Mouse (Mus musculus): Measurements from ENCODE around the gene Srgap1.

Srgap1 gene

DNA sequence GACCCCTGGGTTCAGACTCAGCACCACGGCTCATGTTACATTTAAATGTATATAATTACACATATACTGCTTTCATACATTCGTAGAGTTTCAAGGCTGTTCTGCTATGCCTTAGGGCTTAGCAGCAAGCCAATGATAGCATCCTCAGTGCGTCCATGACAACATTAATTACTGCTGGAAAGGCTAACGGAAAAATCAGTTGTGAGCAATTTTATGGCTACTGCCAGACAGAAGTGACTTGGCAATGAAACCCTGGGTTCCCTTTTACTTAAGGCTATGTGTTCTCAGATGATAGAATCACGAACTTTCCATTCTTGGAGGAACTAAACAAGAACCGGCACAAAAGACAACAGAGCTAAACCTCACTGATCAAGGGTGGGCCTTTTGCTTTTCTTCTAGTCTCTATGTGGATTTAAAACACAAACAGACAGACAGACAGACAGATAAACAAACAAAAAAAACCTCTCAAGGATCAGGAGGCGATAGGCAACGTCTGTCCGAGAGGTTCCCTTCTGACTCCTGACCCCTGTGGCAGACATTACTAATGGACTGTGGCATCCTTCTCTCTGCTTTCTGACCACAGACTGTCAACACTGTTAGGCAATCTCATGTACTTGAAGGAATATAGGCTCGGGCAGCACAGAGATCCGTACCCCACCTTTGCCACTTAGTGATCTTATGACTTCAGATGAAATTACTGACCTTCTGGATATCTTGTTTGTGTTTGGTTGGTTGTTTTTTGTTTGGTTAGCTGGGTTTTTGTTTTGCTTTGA lies 85.8 kb downstream of the Srgap1 start:
- no peak for DNase-seq

DNA sequence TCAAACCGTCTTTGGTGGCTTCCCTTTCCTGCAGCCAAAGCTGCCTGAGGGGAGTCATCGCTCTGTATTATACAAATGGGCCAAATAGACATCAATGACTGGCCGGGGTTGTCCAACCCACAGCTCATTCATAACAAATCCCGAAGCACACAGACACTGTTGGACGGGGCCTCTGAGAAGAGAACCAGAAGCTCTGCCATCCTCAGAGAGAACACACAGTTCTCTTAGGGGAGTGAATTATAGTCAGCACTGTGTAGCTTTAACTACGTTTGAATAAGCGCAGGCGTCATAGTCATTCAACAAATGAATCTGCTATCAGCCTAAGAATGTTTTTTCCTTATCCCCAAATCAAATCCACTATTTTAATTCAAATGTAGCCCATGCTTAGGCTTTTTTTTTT lies 88.4 kb downstream of the Srgap1 start:
- no peak for DNase-seq

DNA sequence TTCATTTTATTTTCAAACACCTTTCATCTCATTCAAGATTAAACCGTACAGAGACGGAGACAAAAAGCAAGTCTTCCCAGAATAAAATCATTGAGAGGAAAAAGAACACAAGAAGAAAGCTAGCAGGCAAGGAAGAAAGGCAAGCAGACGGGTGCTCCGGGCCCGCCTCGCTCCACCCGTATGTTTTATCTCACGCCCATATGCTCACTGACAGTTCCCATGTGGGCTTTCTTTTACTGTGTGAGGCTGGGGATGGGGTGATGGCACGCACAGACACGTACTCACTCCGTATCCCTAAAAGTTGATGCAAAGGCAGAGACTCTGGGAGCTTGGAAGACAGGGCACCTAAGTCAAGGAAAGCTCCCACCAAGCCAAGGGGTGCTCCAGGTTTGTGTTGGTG lies 90.6 kb downstream of the Srgap1 start:
- no peak for DNase-seq

DNA sequence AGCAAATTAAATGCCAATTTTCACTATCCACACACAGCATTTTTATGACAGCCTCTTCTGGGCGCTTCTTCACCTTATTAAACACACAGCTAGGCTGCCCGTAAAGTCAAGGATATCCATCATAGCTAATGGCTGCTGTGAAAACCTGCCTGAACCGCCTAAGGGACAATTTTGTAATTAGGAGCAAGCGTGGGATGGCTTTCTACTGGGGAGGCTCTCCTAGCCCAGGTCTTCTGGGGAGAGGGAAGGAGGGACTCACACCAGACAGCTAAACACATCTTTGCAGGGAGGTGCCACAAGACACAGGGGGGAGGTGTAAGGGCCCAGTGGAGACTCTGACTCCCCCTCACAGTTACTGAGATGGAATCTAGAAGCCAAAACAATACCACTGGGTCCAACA lies 91.4 kb downstream of the Srgap1 start:
- DNase-seq = no peak

DNA sequence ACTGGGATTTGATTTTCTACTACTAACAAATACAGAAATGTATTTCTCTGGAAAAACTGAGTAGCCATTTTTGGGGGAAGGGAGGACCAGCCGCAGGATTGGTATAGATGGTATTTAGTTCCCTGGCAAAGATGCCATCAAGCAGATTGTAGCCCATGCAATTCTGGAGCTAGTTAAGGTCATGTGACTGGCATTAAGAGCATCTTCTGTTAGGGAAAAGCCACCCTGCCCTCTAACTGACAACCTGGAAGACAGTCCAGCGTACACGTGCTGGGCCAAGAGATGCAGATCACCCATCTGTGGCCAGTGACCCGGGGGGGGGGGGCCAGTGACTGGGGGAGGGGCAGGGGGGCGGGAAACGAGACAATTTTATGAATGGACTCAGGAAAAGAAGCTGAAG lies 92.2 kb downstream of the Srgap1 start:
- no peak for DNase-seq

DNA sequence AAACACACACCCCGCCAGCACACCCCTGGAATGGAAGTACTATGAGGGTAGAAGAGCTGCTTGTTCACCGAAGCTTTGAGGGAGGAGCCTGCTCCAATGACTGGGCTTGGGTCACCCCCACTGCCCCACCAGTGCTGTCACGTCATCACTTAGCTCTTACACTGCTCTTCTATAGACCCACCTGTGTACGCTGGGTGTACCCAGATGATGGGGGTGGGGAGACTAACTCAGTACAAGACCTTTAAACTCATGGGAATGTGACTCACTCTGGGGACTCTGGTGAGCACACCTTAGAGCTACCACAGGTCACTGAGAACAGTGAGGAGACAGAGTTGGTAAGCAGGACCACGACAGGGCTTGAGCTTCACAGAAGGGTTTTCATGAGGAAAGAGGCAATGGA lies 94.1 kb downstream of the Srgap1 start:
- no peak for DNase-seq

DNA sequence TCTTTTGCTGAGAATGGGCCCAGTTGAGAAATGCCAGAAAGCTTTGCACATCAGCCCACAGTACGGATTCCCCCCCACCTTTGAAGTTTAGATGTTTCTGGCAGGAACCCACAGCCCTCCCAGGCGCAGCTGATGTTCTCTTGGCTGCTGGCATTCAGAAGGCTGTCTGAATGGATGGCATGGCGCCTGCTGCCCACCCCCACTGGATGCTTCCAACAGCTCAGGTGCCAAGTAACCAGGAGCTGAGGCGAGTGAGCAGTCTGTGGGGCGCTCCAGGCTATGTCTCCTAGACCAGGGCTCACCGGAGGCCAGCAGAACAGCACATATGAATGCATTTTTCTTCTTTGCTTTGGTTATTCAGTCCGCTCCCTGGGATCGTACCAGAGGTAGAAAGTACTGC lies 100.9 kb downstream of the Srgap1 start:
- DNase-seq = no peak

DNA sequence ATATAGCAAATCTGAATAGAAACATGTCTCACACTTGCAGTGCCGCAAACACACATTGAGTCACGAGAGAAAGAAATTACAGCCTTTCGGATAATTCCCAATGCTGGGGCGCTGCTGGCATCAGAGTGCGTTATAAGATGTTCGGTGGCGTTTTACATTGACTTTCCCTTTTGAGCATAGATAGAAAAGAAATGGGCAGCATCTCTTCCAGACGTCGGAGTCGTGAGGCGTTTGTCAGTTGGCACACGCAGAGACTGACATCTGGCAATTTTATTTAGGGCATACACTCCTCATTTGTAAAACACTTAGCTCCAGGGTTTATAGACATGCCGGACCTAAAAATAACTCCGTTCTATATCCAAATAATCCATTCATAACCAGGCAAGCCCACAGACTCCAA lies 115.2 kb downstream of the Srgap1 start:
- DNase-seq = no peak

DNA sequence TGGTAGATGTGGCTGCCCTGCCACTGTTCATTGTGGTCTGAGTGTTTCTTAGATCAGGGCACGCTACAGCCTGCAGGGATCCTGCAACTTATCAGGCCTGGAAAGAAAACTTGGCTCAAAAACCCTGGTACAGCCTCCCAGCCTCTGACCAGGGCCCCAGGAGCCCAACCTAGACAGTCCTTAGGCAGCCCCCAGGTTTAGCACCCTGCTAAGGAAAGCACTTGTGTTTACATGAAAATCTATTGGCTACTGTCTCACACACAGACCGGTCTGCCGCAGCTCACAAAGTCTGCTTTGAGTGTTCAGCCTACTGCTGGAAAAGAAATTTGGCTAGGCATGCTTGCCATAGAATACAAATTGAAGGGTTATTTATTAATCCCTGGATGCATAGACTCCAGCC lies 121.0 kb downstream of the Srgap1 start:
- DNase-seq = no peak

DNA sequence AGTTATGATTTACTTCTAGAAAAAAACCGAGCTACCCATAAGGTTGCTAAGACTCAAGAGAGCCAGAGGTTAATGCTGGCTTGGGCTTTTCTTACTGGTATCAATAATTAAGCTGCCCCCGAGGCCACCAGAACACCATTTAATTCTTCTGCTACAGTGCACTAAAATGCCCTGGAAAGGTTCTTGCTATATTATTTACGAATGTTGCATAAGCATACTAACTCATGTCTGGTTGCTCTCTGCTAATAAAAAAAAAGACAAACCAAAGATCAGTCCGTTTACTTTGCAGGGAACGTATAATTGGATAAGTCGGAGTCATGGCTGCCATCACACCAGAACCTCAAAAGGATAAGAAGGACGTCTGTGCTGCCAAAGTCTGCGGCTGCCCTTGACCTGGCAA lies 128.1 kb downstream of the Srgap1 start:
- DNase-seq = no peak

DNA sequence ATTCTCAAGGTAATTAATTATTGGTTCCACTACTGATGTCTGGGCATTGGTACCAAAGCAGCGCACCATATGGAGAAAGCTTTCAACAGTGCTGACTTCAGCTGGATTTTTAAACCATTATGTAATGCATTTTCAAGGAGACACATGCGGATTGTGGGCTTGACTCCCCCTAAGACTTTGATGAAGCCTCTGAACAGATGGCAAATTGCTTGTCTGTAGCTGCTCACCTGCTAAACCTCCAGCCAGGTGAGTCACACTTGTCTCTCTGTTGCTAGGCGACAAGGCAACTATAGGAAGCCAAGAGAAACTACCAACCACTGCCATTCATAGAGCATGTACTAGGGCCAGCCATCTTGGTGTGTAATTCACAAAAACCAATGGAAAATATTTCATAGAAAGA lies 128.5 kb downstream of the Srgap1 start:
- DNase-seq = no peak

DNA sequence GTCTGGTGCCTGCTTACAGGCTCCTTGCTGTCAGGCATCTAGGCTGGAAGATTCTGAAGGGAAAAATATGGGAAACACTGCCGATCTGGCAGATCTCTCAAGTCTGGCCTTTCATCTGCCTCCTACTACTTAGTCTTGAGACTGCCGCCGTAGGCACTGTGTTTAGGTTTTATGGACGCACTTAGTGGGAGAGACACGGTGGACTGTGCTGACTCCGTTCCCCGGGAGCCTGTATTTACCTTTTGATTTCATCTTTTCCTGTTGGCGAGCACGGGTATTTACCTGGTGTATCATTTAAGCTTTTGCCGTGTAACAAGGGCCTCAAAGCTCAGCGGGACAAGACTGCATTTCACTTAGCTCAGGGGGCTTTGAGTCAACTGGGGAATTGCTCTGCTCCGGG lies 131.6 kb downstream of the Srgap1 start:
- no peak for DNase-seq

DNA sequence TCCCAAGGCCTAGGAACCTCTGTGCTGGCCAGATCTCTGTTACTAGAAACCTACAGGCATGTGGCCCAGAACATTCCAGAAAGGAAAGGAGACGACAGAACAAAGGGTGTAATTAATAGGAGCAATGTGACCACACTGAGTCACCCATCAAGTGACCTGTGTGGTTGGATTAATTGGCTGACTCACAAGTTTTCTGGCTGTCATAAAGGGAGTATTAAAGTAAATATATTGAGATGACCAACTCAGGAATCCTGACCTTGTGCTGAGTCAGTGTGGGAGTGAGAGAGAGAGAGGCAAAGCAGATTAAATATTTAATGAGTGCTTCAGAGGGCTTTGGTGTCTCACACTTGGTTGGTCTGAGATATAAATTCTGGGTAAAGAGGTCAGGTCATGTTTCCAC lies 143.0 kb downstream of the Srgap1 start:
- DNase-seq = no peak

DNA sequence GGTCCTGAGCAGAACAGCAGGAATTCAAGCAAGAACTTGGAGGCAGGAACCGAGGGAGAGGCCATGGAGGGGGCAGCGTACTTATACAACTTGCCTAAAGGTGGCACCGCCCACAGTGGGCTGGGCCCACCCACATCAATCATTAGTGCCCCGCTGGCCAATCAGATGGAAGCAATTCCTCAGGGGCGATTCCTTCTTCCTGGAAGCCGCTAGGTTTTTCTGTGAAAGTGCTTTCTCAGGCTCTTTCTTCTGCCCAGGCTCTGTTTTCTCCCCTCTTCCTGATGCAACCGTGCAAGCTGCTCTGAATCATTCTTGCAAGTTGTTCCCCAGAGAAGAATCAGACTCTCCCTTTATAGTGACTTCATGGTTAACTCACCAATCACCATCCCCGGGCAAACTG lies 144.5 kb downstream of the Srgap1 start:
- DNase-seq = no peak

DNA sequence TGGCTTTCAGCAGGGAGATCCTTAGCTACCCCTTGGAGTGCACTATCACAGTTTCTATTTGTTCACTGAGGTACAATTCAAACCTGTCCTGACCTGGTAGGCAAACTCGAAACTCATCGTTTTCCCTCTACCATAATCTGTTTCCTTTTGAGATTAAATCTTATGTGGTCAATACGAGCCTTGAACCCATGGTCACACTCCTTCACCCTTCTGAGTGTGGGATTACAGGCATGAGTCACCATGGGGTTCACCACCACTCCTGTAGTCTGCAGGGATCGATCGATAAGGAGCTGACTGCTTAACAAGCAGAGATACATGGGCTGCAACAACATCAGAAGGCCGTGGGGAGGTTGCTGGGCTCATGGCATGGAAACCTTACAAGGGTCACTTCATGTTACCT lies 146.3 kb downstream of the Srgap1 start:
- DNase-seq = no peak

DNA sequence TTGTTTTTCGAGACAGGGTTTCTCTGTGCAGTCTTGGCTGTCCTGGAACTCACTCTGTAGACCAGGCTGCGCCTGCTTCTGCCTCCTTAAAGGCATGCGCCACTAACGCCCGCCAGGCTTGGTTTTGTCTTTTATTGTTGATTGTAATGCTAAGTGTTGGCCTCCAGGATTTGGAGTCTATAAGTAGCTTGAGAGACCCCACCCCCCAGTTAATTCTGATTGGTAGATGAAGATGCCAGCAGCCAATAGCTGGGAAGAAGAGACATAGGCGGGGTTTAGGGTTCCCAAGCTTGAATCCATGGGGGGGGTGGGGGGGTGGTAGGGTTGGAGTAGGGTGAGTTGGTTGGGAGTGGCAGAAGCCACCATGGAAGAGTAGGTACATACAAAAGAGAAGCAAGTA lies 147.4 kb downstream of the Srgap1 start:
- DNase-seq = no peak

DNA sequence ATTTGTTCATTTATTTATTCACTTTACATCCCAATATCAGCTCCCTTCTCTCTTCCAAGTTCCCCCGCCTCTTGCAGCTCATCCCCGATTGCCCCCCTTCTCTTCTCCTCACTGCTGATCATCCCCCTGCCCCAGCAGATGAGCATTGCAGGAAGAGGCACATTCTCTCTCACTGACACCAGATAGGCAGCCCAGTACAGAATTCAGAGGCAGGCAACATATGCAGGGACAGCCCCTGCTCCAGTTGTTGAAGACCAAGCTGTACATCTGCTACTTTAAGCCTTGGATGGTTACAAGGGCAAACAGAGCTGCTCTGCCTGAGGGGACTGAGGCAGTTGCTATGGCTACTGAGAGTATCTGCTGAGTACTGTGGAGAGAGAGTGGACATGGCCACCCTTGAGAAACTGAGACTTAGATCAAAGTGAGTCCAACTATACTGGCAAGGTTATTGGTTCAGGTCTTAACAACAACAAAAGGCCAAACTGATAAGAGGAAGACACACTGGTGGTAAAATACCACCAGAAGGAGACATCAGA lies 149.2 kb downstream of the Srgap1 start:
- no peak for DNase-seq

DNA sequence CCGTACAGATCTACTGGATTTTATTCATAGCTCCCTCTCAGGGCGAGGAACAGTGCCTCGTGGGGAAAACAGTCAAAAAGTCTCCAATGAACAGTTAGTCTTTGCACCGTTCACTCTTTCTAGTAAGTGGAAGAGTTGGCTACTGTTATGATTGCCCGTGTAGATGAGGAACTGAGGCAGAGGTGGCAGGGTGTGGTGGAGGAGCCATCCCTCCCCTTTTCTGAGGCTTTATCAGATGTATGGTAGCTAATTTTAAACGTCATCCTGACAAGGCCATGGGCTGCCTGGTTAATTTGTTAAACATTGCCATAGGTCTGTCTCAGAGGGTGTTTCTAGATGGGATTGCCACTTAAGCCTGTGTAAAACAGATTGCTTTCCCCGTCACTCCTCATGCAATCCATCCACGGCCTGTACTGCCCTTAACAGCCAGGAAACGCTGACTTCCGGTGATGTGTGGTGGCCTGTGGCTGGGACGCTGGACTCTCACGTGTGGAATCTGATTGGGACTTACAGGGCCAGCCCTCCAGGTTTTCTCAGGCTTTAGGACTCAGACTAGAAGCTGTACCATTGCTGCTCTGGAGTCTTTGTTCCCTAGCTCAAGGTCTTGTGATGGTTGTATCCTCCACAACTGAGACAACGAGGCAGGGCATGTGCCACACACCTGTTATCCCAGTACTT lies 155.6 kb downstream of the Srgap1 start:
- no peak for DNase-seq

DNA sequence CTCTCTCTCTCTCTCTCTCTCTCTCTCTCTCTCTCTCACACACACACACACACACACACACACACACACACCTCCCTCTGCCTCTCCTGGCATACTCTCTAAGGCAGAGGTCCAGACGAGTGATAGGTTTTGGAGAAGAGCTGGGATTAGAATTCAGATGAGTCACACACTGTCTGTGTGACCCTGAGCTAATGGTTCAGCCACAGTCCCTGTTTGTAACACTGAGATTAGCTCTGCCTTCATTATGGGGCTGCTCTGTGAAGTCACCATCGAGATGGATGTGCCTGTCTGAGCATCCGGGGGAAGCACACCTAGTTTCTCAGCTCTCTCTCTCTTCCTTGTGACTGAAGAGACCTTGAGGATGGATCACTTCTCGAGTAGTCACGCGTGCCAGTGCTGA lies 157.1 kb downstream of the Srgap1 start:
- DNase-seq = no peak

DNA sequence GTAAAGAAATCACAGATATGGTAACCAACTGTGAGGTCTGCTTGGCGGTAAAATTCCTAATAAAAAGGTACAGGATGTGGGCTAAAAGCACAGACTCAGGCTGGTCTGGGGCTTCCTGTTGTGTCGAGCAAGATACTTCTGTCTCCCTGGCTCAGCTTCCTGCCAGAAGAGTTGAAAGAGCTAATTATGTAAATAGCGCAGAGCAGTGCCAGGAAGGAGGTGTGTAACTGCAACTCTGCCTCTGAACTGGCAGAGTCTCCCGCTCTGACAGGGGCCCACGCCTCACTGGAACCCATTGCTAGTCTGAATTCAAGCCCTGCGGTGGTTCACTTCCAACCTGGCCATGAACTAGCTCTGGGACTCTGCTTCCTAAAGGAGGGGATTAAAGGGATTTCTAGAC lies 160.3 kb downstream of the Srgap1 start:
- peak; percentile 38 to 52 for DNase-seq

DNA sequence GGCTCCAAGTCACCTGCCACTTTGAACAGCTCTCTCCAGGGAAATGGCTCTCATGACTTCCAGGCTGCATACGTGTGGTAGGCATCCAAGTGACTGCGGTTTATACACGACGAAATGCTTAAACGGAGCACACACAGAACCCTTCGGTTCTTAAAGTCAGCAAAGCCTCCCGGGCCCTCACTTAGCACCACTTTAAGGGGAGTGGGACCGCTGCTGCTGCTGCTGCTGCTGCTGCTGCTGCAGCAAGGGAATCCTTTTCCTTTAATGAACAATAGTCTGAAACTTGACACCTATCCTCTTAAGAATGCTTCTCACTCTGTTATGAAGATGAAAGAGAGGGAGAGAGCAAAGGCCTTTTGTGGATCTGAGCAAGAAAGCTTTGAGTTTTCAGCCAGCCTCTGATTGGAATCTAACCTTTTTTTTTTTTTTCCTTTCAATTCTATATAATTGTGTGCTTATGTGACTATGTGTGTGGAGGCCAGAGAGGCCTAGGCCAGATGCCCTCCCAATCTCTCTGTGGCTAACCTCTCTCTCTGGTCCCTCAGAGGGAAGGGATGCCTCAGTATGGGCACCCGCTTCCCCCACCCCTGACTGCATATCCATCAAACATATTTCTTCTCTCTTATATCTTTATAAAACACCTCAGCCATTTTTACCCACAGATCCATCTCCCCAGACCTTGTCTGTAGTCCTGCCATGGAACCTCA lies 161.4 kb downstream of the Srgap1 start:
- no peak for DNase-seq

DNA sequence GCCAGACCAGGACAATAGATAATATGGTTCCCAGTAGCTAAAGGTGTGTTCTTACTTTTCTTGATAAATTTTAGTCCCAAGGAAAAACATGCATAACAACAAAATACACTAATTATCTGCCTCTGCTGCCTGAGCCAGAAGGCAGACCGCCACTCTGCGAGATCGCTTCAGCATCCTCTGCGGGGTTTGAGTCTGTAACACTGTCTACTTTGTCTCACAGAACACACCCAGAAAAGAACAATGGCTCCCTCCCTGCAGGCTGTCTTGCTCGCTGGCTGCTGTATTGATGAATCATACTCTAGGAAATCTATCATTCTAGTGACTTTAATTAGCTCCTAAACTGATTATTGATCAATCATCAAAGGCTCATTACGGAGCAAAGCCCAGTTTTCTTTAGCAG lies 164.7 kb downstream of the Srgap1 start:
- no peak for DNase-seq

DNA sequence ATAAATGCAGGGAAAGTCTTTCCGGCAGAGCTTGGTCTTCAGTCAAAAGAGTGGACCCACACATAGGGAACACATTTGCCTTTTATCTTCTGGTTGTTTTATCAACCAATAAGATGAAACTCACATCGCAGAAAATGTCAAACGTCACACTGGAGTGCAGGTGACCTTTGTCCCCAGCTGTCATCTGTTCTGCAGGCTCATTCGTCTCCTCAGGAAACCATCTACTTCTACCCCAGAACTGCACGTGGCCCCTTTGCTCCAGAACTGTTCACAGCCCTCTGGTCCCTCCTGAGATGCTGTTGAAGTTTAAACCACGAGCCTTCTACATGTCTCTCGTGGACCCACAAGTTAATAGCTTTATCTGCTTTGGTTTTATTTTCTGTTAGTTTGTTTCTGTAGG lies 168.3 kb downstream of the Srgap1 start:
- no peak for DNase-seq

DNA sequence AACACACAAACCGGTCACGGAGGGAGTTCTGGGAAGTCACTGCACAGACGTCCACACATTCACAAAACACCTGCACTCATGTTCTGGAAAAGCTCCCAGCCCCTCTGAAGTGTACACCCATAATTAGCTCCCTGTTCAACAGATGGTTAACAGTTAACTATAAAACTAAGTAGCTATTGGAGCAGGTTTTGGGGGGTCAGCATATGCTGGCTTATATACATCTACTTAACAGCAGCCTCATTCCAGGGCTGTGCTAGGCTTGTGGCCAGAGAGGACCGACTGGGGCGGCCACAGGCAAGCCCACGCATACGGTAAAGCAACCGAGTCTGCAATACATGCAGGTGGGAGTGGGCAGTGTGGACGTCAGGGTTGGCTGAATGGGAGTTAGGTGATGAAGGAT lies 169.2 kb downstream of the Srgap1 start:
- no peak for DNase-seq

All from thymus, postnatal 36 days (tissue).